Mouse (Mus musculus) hindbrain, embryonic 15.5 days (tissue): ENCODE results near the gene Ccl17. TPM values are rescaled to one million over a fixed set of nuclear protein-coding genes. Genes with fewer than 3 reads are reported as not detected.

ENCODE experiments used
- ATAC-seq: fragments of 200-750 bp; cut with Nextera tagmentation; 2 replicates; pipeline ENCODE4 v1.8.0; 2017; ENCODE audit warnings: low read depth, moderate number of reproducible peaks, moderate TSS enrichment; ENCODE audit not compliant: low FRiP score
- H3K27ac ChIP-seq: fragments of 300-500 bp; sonication (generic); replicated peaks from 2 replicates; pipeline ENCODE4 v1.5.1; 2015; ENCODE audit warnings: mild to moderate bottlenecking, inconsistent platforms
- H3K27me3 ChIP-seq: fragments of 300-500 bp; sonication (generic); 2 replicates; pipeline ENCODE4 v1.6.1; 2015; ENCODE audit warnings: control low read depth, inconsistent platforms
- H3K36me3 ChIP-seq: fragments of 300-500 bp; sonication (generic); 2 replicates; pipeline ENCODE4 v1.6.1; 2015; ENCODE audit warnings: control low read depth, inconsistent platforms
- H3K4me1 ChIP-seq: fragments of 300-500 bp; sonication (generic); replicated peaks from 2 replicates; pipeline ENCODE4 v1.6.1; 2015; ENCODE audit warnings: control low read depth, inconsistent platforms
- H3K4me2 ChIP-seq: fragments of 300-500 bp; sonication (generic); 2 replicates; pipeline ENCODE4 v1.6.1; 2015; ENCODE audit warnings: moderate library complexity, mild to moderate bottlenecking, inconsistent platforms
- H3K4me3 ChIP-seq: fragments of 300-500 bp; sonication (generic); 2 replicates; pipeline ENCODE4 v1.5.1; 2015; ENCODE audit warnings: mild to moderate bottlenecking, inconsistent platforms
- H3K9ac ChIP-seq: fragments of 300-500 bp; sonication (generic); 2 replicates; pipeline ENCODE4 v1.6.1; 2015; ENCODE audit warnings: inconsistent platforms
- H3K9me3 ChIP-seq: fragments of 300-500 bp; sonication (generic); 2 replicates; pipeline ENCODE4 v1.6.1; 2016; ENCODE audit warnings: control low read depth, inconsistent platforms
- WGBS: fragments of 180-500 bp; shearing (Covaris S2); methylation state at CpG from one replicate; pipeline ENCODE4 v1.1.7; 2015; 5-methylcytosine and 5-hydroxymethylcytosine counted together
- polyA plus RNA-seq: library from polyadenylated mRNA; unstranded; fragments of >200 nt; fragmentation: Nextera tagmentation; extraction: Ambion mirVana; gene quantifications from 2 replicates; pipeline ENCODE4 v1.2.1, GENCODE M21; 2015

The Ccl17 gene
- polyA plus RNA-seq, 1 experiment from 2014 or later = 0.87 TPM

DNA sequence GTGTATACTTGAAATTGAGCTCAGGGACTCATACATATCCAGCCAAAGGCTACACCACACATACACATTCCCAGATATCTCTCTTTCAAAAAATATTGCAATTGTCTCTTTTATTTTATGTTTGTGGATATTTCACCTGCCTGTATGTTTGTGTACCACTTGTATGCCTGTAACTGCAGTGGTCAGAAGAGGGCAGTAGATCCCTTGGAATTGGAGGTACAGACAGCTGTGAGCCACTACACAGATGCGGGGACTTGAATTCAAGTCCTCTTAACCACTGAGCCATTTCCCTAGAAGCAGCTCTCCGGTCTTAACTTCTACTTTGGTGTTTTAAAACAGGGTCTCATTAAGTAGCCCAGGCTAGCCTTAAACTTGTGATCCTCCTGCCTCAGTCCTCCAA is 15.5 kb upstream of the Ccl17 start:
- H3K9me3 ChIP-seq = no peaks in the 10 kb centered on the region
- H3K27me3 ChIP-seq = no peaks in the 10 kb centered on the region
- 96% methylated on average over 2 of the region's 2 CpGs for WGBS
- no peak for ATAC-seq
- no peaks in the 10 kb centered on the region for H3K4me1 ChIP-seq
- H3K4me2 ChIP-seq = no peak overlapping the region
- no peak overlapping the region for H3K4me3 ChIP-seq
- H3K9ac ChIP-seq = no peak overlapping the region
- no peaks in the 10 kb centered on the region for H3K36me3 ChIP-seq
- no peak overlapping the region for H3K27ac ChIP-seq

DNA sequence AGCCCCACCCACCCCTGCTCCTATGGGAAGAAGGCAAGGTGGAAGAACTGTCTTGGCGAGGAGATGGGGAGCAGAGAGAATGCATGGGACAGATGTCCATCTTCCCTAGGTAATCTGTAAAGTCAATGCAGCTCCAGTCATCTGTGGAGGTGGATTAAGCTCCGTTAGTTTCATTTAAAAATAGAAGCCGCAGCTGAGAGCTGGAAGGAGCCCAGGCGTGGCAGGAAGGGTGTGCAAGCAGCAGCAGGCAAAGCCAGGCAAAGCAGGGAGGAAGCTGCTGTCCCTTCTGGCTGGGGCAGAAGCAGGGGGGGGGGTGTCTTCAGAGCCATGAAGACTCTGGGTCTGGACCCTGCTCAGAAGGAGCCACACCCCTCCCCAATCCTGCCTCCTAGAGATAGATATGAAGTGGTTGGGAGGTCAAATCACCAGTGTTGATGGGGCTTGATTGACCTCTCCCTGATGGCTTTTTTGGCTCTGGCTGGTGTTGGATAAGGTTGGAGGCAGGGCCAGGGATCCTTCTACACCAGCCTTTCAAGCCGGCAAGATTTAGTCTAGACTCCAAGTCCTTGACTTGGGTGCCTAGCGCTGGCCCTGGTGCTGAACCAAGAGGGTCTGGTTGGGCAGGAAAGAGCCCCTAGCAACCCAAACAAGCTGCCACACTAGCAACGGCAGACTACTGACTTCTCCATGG is 9.8 kb upstream of the Ccl17 start:
- Histone ChIP-seq H3K4me3 (no peak overlapping the region), H3K27ac (no peak overlapping the region), H3K4me1 (no peaks in the 10 kb centered on the region), H3K9me3 (no peaks in the 10 kb centered on the region), H3K36me3 (no peaks in the 10 kb centered on the region), H3K27me3 (no peaks in the 10 kb centered on the region), H3K9ac (no peak overlapping the region), H3K4me2 (no peak overlapping the region)
- 71% methylated on average over 7 of the region's 7 CpGs for WGBS
- no peak for ATAC-seq

DNA sequence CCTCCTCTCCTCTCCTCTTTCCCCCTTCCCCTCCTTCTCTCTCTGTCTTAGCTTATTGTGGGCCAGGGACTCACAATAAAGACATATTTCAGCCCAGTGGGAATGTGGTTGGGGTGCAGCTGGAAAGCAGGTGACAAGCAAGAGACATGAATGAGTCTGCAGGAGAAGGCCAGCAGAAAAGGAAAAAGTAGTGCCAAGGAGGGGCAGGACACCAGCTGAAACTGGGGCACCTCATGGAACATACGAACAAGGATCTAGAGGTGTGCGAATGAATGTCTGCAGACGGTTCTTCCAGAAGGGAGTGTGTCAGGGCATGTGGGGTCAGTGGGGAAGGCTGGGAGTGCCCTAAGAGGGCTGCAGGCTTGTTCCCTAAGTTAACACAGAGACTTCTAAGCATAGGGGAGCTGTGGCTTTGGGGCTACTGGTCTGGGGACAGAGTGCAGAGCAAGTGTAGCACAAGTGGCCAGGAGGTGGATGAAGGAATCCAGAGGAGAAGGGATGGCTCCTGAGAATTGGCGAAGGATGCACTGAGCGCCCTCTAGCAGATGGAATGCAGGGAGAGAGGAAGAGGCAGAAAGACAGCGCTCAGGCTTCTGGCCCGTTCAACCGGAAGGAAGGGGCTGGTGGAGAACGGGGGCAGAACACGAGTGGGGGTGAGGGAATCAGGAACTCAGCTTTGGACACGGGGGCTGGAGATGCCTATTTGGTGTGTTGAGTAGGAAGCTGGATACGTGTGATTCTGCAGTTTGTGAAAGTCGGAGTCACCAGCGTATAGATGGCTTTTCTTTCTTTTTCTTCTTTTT is 8.8 kb upstream of the Ccl17 start:
- WGBS = 46% methylated on average over 14 of the region's 14 CpGs
- no peaks in the 10 kb centered on the region for H3K4me1 ChIP-seq
- ATAC-seq = no peak
- H3K27me3 ChIP-seq = no peaks in the 10 kb centered on the region
- H3K4me3 ChIP-seq = no peak overlapping the region
- H3K9ac ChIP-seq = no peak overlapping the region
- H3K9me3 ChIP-seq = no peaks in the 10 kb centered on the region
- no peak overlapping the region for H3K4me2 ChIP-seq
- no peaks in the 10 kb centered on the region for H3K36me3 ChIP-seq
- H3K27ac ChIP-seq = no peak overlapping the region

GRCm38 (mm10) chr8:94802375-94802774 is 7.9 kb upstream of the Ccl17 start:
- H3K9ac ChIP-seq = no peak overlapping the region
- no peaks in the 10 kb centered on the region for H3K36me3 ChIP-seq
- no peak for ATAC-seq
- H3K4me2 ChIP-seq = no peak overlapping the region
- 0 out of 2 replicates have a peak, but pooled peaks cover 2% of the 10 kb centered on the region for H3K4me1 ChIP-seq
- no peak overlapping the region for H3K27ac ChIP-seq
- H3K9me3 ChIP-seq = no peaks in the 10 kb centered on the region
- H3K27me3 ChIP-seq = no peaks in the 10 kb centered on the region
- no peak overlapping the region for H3K4me3 ChIP-seq
- 88% methylated on average over 4 of the region's 4 CpGs for WGBS

DNA sequence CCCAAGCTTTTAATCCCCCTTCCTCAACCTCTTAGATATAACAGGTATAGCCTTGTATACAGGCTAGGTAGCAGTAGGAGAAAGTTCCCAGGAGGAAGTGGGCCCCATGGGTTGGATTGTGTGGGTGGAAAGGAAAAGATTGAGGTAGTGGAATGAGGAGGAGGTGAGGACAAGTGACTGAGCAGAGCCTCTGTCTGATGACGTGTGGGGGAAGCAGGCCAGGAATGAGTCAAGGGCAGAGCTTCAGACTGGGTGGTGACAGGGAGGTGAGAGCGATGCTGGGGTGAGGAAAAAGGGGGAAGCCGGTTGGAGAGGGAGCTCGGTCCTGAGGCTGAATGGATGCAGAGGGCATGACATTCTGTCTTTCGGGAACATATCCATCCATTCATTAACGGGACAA is 6.7 kb upstream of the Ccl17 start:
- no peak overlapping the region for H3K4me2 ChIP-seq
- no peak for ATAC-seq
- no peak overlapping the region for H3K27ac ChIP-seq
- H3K9ac ChIP-seq = no peak overlapping the region
- no peak overlapping the region for H3K4me3 ChIP-seq
- H3K9me3 ChIP-seq = no peaks in the 10 kb centered on the region
- H3K4me1 ChIP-seq = 0 out of 2 replicates have a peak, but pooled peaks cover 4% of the 10 kb centered on the region
- 77% methylated on average over 6 of the region's 6 CpGs for WGBS
- no peaks in the 10 kb centered on the region for H3K36me3 ChIP-seq
- no peaks in the 10 kb centered on the region for H3K27me3 ChIP-seq

DNA sequence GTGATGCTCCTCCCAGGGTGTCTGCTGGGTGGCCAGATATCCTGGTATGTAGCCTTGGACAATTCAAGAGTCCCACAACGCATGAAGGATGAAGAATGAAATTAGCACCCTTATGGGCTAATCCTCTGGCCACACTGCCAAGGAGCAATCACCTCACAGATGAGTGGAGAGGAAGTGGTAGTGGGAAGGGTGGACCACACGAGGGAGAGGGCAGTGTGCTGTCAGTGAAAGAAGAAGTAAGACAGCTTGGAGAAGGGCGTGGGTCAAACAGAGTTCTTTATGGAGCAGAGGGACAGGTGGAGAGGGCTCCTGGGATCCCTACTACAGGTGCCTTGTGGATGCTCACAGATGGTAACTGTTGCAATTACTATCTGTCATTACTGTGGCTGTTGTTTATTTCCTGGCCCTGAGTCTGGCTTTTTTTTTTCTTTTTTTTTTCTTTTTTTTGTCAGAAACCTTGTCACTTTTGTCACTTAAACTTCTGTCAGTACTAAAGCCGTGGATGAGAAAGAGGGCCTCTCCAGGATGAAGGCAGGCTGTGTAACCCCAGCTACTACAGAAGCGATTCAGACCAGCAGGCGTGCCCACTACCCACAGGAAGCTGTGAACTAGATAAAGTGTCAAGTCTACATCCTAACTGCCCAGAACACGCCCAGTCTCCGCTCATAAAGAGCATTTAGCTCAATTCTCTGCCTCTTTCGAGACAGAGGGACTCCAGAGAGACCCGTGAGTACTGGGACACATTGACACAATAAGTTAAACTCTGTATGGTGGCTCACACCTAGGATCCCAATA is 5.5 kb upstream of the Ccl17 start:
- ATAC-seq = no peak
- 81% methylated on average over 10 of the region's 10 CpGs for WGBS

DNA sequence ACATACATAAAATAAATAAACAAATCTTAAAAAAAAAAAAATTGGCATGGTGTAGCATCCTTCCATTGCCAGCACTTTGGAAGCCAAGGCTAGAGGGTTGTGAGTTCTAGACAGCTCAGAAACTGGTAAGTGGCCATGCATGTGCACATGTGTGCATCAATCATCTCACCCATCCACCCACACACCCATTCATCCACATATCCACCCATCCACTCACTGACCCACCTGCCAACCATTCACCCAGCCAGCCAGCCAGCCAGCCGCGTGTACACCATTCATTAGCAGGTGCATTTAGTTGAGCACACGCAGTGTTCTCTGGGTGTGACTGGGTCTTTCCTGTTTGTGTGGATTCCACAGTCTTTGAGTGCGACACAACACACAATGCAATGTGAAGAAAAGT is 4.4 kb upstream of the Ccl17 start:
- Histone ChIP-seq H3K9me3 (no peaks in the 10 kb centered on the region), H3K4me2 (no peak overlapping the region), H3K4me1 (0 out of 2 replicates have a peak, but pooled peaks cover 4% of the 10 kb centered on the region), H3K9ac (no peak overlapping the region), H3K4me3 (no peak overlapping the region), H3K36me3 (no peaks in the 10 kb centered on the region), H3K27me3 (no peaks in the 10 kb centered on the region), H3K27ac (no peak overlapping the region)
- no peak for ATAC-seq
- 42% methylated on average over 4 of the region's 4 CpGs for WGBS

More for the DNA sequence above, 5.5 kb upstream of the Ccl17 start:
- H3K27ac ChIP-seq = no peak overlapping the region
- H3K4me2 ChIP-seq = no peak overlapping the region
- H3K4me1 ChIP-seq = 0 out of 2 replicates have a peak, but pooled peaks cover 4% of the 10 kb centered on the region
- H3K27me3 ChIP-seq = no peaks in the 10 kb centered on the region
- no peaks in the 10 kb centered on the region for H3K9me3 ChIP-seq
- H3K9ac ChIP-seq = no peak overlapping the region
- H3K36me3 ChIP-seq = no peaks in the 10 kb centered on the region
- no peak overlapping the region for H3K4me3 ChIP-seq

- WGBS = 45% methylated on average over 7 of the region's 7 CpGs
- no peak for ATAC-seq
- peaks cover 10% of the 10 kb centered on the region for H3K4me1 ChIP-seq
Observed at GRCm38 (mm10) chr8:94807506-94807905, 2.7 kb upstream of the Ccl17 start.

DNA sequence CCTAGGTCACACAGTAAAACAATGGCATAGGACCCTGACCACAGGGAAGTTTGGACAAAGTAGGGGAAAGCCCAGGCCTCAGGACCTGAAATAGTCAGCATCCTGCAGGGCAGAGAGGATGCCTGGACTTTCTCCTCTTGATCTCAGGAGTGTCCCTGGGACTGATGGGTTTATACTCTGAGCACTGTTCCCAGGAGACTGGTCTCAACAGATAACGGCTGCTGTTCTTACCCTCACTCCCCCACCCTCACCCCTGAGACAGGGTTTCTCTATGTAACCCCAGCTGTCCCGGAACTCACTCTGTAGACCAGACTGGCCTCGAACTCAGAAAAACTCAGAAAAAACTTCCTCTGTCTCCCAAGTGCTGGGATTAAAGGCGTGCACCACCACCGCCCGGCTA is 1.9 kb upstream of the Ccl17 start:
- no peak for ATAC-seq
- Histone ChIP-seq H3K9ac (no peak overlapping the region), H3K36me3 (no peaks in the 10 kb centered on the region), H3K27me3 (no peaks in the 10 kb centered on the region), H3K4me3 (no peak overlapping the region), H3K27ac (no peak overlapping the region), H3K9me3 (no peaks in the 10 kb centered on the region), H3K4me2 (no peak overlapping the region), H3K4me1 (peaks cover 12% of the 10 kb centered on the region)
- WGBS = 84% methylated on average over 6 of the region's 6 CpGs

More at GRCm38 (mm10) chr8:94807506-94807905, 2.7 kb upstream of the Ccl17 start:
- Histone ChIP-seq H3K27ac (no peak overlapping the region), H3K9me3 (no peaks in the 10 kb centered on the region), H3K36me3 (no peaks in the 10 kb centered on the region), H3K4me2 (no peak overlapping the region), H3K9ac (no peak overlapping the region), H3K4me3 (no peak overlapping the region), H3K27me3 (no peaks in the 10 kb centered on the region)

DNA sequence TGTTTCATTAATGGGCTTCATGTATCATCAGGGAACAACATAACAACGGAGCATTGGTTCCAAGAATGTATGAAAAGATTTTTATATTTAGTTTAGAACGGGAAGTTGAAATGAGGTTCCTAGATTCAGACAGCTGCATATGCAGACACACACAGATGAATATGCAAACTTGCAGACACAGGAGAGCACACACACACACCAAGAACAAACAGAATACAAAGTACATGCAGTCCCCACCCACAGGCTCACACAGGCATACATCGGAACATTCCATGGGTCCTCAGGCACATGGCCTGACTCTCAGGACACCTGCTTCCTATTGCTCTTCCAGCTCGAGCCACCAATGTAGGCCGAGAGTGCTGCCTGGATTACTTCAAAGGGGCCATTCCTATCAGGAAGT is 602 bp downstream of the Ccl17 start:
- 89% methylated on average over 5 of the region's 5 CpGs for WGBS
- no peak for ATAC-seq
- no peak overlapping the region for H3K27ac ChIP-seq
- no peaks in the 10 kb centered on the region for H3K9me3 ChIP-seq
- H3K9ac ChIP-seq = no peak overlapping the region
- H3K4me2 ChIP-seq = no peak overlapping the region
- H3K4me1 ChIP-seq = peaks cover 12% of the 10 kb centered on the region
- H3K4me3 ChIP-seq = no peak overlapping the region
- H3K36me3 ChIP-seq = no peaks in the 10 kb centered on the region
- no peaks in the 10 kb centered on the region for H3K27me3 ChIP-seq

DNA sequence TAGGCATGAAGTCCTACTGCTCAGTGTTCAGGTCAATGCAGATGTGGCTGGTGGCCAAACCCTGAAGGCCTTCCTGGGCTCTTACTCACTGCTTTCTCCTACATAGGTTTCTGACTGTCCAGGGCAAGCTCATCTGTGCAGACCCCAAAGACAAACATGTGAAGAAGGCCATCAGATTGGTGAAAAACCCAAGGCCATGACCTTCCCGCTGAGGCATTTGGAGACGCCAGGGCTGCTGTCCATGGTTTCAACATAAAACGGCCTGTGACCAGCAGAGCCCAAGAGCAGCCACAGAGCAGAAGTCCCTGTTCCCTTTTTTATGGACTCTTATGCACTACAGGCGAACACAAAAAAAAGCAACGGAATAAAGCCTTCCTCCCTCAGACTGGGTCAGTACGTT is 1.4 kb downstream of the Ccl17 start:
- WGBS = 83% methylated on average over 6 of the region's 6 CpGs
- H3K27me3 ChIP-seq = no peaks in the 10 kb centered on the region
- no peak overlapping the region for H3K4me3 ChIP-seq
- peaks cover 12% of the 10 kb centered on the region for H3K4me1 ChIP-seq
- no peak overlapping the region for H3K4me2 ChIP-seq
- no peaks in the 10 kb centered on the region for H3K9me3 ChIP-seq
- H3K27ac ChIP-seq = no peak overlapping the region
- no peak for ATAC-seq
- H3K36me3 ChIP-seq = no peaks in the 10 kb centered on the region
- no peak overlapping the region for H3K9ac ChIP-seq

GRCm38 (mm10) chr8:94812645-94813098 is 2.4 kb downstream of the Ccl17 start:
- Histone ChIP-seq H3K9ac (peak overlapping the region; percentile 38; the same call in 1 of the 2 replicates), H3K4me2 (peak overlapping the region; percentile 51), H3K36me3 (no peaks in the 10 kb centered on the region), H3K9me3 (no peaks in the 10 kb centered on the region), H3K27ac (peak overlapping the region; percentile 81), H3K4me1 (peaks cover 8% of the 10 kb centered on the region), H3K27me3 (no peaks in the 10 kb centered on the region), H3K4me3 (peak overlapping the region; percentile 26)
- 26% methylated on average over 6 of the region's 6 CpGs for WGBS
- ATAC-seq = peak; percentile 89
